Mouse (Mus musculus) G1E-ER4 (cell line): ENCODE data around the gene Sgcd. TPM values are rescaled to one million over a fixed set of nuclear protein-coding genes. Genes with fewer than 3 reads are reported as not detected.

Source experiments
- GATA1 ChIP-seq: IDR thresholded peaks from one replicate; pipeline ENCODE4 v1.8.0; 2012; ENCODE audit warnings: low read length, inconsistent platforms
- polyA plus RNA-seq: library from polyadenylated mRNA; stranded (reverse); fragments of >175 nt; gene quantifications from 2 replicates; pipeline ENCODE4 v1.2.3, GENCODE M21; 2012

The Sgcd gene
- polyA plus RNA-seq, 1 experiment = not detected

GRCm38 (mm10) chr11:47609892-47610291 lies 378.9 kb downstream of the Sgcd start:
- no peak for TF ChIP-seq GATA1

GRCm38 (mm10) chr11:47574635-47575034 lies 414.1 kb downstream of the Sgcd start:
- no peak for TF ChIP-seq GATA1

- TF ChIP-seq GATA1 = no peak
These were observed 420.3 kb downstream of the Sgcd start for GRCm38 (mm10) chr11:47568488-47568887.

- TF ChIP-seq GATA1 = no peak
These were observed 422.6 kb downstream of the Sgcd start for GRCm38 (mm10) chr11:47566156-47566555.

GRCm38 (mm10) chr11:47524845-47525244 lies 463.9 kb downstream of the Sgcd start:
- TF ChIP-seq GATA1 = no peak

GRCm38 (mm10) chr11:47508047-47508446 lies 480.7 kb downstream of the Sgcd start:
- no peak for TF ChIP-seq GATA1

- TF ChIP-seq GATA1 = no peak
These were observed 515.1 kb downstream of the Sgcd start for GRCm38 (mm10) chr11:47473493-47474230.

GRCm38 (mm10) chr11:47460149-47460548 lies 528.6 kb downstream of the Sgcd start:
- TF ChIP-seq GATA1 = no peak

GRCm38 (mm10) chr11:47459214-47459613 lies 529.6 kb downstream of the Sgcd start:
- TF ChIP-seq GATA1 = no peak

- no peak for TF ChIP-seq GATA1
These were observed 541.0 kb downstream of the Sgcd start for GRCm38 (mm10) chr11:47447790-47448189.

GRCm38 (mm10) chr11:47446337-47446736 lies 542.4 kb downstream of the Sgcd start:
- no peak for TF ChIP-seq GATA1

- no peak for TF ChIP-seq GATA1
These were observed 543.1 kb downstream of the Sgcd start for GRCm38 (mm10) chr11:47445683-47446082.

GRCm38 (mm10) chr11:47442266-47442665 lies 546.5 kb downstream of the Sgcd start:
- TF ChIP-seq GATA1 = no peak

GRCm38 (mm10) chr11:47399607-47400006 lies 589.2 kb downstream of the Sgcd start:
- TF ChIP-seq GATA1 = no peak

GRCm38 (mm10) chr11:47389327-47389726 lies 599.4 kb downstream of the Sgcd start:
- TF ChIP-seq GATA1 = no peak

GRCm38 (mm10) chr11:47387726-47388125 lies 601.0 kb downstream of the Sgcd start:
- TF ChIP-seq GATA1 = no peak

- TF ChIP-seq GATA1 = no peak
These were observed 602.6 kb downstream of the Sgcd start for GRCm38 (mm10) chr11:47386136-47386535.

GRCm38 (mm10) chr11:47379630-47379958 lies 609.2 kb downstream of the Sgcd start:
- no peak for TF ChIP-seq GATA1
